Mouse (Mus musculus) A20 (cell line): Measurements from ENCODE around the gene Cybrd1.

Source experiments
- DNase-seq: peaks from one replicate; pipeline ENCODE4 v3.0.0-alpha.2; 2011; ENCODE audit warnings: low read depth, low spot score

Gene Cybrd1

DNA sequence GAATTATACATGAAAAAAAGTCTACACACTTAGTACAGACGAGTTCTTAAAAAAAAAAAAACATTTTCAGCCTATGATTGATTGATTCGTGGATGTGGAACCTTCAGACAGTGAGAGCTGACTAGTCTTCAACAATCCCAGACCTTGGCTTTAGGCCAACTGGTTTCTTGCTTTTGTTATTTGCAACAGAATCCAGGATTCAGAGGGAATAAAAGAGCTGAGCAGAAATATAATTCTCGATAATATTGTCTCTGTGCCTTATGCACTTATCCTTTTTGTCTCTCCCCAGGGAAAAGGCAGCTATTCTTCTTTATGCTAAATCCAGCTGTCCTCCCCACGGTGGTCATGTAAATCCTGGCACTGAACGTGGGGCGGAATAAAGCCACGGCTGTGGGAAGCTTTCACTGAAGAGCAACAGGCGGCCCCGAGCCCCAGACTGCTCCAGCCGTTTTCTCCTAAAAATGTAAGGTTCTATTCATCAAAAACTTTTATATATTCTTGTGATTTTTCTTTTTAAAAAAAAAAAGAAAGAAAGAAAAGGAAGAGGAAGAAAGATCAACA is 50.8 kb downstream of the Cybrd1 start:
- no peak for DNase-seq

DNA sequence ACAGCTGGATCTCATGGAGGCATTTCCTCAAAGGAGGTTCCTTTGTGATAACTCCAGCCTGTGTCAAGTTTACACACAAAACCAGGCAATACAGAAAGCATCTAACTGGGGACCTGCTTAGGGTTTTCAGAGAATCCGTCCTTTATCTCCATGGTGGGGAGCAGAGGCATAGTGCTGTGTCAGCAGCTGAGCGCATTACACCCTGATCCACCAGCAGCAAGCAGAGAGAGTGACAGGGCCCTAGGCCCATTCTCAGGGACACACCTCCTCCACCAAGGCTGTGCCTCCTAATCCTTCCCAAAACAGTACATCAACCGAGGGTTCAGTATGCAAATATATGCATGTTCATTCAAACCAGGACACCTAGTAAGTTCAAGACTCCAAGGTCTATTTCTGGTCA is 55.3 kb downstream of the Cybrd1 start:
- no peak for DNase-seq

DNA sequence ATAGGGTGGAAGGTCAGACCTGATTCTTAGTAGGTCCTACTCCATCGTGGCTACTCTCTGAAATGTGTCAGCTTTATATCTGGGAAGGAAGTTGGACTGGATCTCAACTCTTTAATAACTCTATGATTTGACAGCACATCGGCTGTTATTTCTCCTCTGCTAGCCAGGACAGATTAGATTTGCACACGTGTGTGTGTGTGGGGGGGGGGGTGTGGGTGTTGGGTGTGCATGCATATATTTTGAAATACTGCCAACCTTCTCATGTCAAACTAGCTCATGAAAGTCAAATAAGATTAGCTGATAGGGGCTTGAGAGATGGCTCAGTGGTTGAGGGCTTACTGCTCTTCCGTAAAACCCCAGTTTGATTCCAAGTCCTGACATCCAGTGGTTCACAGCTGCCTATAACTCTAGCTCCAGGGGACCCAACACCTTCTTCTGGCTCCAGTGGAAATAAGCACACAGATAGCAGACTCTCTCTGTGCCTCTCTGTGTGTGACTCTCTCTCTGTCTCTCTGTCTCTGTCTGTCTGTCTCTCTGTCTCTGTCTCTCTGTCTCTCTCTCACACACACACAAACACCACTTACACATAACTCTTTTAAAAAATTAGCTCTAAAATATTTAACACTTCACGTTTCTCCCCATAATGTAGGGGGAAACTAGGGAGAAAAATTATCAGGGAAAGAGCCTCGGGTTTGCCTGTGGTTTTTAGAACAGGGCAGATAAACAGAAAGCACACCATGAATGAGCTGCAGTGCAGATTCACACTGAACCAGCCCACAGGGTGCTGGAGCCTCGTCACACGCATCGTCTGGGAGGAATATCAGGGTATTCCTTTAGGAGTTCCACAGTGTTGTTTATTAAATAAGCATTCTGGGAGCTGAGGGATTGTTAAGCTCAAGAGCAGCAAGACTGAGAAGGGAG is 58.9 kb downstream of the Cybrd1 start:
- DNase-seq: peak; percentile 16

DNA sequence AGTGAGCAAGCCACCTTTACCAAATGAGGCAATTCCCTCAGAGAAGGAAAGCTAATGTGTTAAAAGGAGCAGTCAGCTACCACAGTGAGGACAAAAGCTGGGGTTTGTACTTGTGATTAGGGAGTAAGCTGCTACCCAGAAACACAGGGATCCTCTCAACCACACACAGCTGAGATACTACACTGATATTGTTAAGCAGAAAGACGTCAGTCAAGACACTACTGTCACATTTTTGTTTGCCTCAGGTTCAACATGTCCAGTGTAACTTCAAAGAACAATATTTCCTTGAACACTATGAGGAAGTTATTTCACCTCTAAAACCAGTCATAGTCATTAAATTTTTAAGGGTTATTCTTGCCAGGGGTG is 59.5 kb downstream of the Cybrd1 start:
- peak; percentile 34 for DNase-seq

DNA sequence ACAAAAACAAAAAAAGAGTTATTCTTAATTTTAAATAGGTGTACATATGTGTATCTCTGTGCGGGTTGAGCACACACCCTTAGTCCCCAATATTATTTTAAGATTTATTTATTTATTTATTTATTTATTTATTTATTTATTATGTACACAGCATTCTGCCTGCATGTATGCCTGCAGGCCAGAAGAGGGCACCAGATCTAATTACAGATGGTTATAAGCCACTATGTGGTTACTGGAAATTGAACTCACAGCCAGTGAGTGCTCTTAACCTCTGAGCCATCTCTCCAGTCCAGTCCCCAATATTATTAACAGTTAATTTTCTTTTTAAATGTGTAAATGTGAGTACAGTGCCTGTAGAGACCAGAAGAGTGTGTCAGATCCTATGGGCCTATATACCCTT is 60.0 kb downstream of the Cybrd1 start:
- DNase-seq: peak; percentile 45

DNA sequence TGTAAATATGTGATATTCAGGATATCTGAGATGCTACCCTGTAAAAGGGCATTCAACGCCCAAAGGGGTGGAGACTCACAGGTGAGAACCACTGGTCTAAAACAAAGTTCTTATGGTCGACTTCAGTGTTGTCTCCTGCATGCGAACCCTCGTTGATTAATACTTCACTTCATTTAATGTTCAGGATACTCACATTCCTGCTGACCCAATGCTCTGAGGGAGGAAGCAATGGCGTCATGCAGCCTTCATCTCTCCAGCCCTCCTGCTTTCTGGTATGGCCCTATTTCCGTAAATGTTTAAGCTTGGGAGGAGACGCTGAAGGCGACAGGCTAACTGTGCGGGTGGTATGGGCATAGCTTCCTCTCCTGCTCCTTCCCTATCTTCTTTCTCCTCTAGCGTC is 62.0 kb downstream of the Cybrd1 start:
- no peak for DNase-seq

DNA sequence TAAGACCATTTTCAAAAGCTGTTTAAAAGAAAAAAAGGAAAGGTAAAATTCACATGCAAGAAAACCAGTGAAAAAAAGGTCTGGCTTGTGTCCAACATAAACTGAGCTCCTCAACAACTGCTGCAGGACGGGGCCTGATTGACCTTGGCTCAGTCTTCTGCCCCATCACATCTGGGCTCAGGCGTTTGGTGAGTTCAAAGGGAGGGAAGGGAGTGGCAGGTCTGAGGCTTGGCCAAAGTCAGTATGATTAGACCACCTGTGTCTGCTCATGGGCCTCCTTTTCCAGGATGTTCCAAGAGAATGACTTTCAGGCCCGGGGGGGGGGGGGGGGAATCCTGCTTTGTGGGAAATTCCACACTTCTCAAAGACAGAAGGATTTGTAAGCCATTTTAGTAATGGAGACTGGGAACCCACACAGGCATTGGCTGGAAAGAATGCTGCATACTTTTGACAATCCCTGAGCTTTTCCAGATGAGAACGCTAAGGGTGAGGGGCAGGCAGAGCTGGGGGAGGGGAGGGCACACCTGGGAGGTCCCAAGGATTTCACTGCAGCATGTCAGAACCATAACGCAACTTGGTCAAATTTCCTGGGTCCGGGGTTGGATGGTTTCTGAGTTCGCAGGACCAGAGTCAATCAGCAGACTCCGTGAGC is 63.0 kb downstream of the Cybrd1 start:
- DNase-seq: no peak

DNA sequence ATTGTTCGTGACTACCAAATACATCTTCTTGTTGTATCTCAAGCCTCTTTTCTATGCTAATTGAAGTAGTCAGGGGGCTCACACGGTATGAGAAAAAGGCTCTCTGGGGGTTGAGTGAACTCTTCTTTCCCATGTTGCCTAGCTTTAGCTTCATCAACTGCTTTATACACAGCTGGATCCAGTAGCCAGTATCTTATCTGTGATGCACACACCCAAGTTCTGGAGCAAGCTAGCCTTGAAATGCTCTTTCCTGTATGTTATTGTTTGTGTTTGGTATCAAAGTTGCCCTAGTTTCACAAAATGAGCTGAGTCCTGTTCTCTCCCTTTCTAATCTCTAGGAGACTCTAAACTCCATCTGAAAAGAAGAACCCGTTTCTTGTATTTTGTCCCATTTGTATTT is 70.2 kb downstream of the Cybrd1 start:
- DNase-seq: no peak

DNA sequence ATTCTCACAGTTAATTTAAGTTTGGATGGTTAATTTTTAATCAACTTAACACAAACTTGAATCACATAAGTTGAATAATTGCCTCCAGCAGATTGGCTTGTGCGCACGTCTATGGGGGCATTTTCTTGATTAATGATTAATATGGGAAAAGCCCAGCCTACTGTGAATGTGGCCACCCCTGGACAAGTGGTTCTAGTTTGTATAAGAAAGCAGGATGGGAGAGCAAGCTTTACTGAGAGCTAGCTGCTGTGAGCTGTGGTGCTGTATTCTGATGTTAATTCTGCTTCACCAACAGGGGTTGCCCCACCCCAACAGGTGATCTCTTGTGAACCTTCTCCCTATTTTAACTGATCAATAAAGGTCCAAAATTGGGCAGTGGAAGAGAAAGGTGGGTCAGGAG is 71.1 kb downstream of the Cybrd1 start:
- DNase-seq: no peak

DNA sequence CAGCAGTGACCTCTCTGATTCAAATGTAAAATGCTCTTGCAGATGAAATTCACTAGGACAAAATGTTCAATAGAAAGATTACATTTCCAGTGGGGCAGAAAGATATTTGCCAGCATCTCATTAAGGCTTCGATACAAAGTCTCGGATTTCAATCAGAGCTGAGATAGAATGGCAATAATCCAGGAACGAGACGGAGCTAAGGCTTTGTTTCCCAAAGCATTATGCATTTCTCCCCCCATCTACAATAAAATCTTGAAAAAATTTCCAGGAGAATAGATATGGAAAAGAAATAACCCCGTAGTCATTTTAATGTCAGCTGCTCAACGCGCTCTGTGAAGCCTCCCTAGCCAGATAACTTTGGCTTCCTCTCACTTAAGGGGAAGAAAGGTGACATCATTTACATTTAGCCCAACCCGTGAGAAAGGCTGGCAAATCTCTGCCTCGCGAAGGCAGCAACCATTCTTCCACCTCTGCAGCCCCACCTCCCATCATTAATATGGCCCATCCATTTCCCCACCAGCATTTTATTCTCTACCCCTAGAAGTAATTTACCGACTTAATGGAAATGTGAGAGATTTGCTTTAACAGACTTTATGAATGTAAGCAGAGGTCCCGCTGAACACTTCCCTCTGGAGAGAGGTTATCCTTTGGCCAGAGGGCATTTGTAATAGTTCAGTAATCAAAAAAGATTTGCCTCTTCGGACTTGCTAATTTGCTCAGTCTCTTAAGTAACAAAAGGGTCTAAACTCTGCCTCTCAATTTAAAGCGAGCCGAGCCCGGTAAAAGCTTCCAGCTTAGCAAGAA is 73.9 kb downstream of the Cybrd1 start:
- no peak for DNase-seq

DNA sequence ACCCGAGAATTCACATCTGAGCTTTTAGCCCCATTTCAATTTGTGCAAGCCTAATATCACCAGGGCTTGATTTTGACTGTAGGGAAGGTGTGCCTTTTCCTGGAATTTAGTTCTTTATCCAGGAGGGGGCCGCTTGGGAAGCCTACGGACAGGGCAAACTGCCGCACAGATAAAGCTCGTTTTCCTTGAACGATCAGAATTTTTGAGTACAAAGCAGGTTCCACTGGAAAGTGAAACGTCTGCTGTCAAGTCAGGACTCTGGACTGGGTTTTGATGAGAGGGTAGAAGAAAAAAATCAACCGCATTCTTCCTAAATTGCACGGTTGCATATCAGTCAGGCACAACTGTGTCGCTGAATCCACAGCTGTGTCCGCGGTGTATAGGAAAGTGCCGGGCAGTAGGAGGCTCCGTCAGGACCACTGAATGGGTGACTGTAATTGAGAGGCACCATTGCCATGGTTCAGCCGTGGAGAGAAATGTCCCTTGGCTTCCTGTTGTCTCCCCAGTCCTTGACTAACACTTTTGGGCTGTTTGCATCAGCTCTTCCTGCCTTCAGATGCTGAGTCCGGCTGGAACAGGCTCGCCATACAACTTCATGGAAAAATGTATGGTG is 74.6 kb downstream of the Cybrd1 start:
- DNase-seq: no peak
